Mouse (Mus musculus) embryonic facial prominence, embryonic 11.5 days (tissue): Measurements from ENCODE around the gene Tmem150a. TPM values are rescaled to one million over a fixed set of nuclear protein-coding genes. Genes with fewer than 3 reads are reported as not detected.
A peak's percentile ranks its signal among the peaks of the same experiment; 100 is the strongest.

ENCODE experiments used
- ATAC-seq: fragments of 200-750 bp; cut with Nextera tagmentation; replicated peaks from 2 replicates; pipeline ENCODE4 v1.8.0; 2017; ENCODE audit warnings: low read depth; ENCODE audit not compliant: insufficient number of reproducible peaks, low FRiP score, low TSS enrichment
- DNase-seq: peaks from one replicate; pipeline ENCODE4 v3.0.0-alpha.2; 2015; ENCODE audit warnings: low spot score
- H3K27ac ChIP-seq: fragments of 300-500 bp; sonication (generic); replicated peaks from 2 replicates; pipeline ENCODE4 v1.5.1; 2014; ENCODE audit warnings: mild to moderate bottlenecking, low read depth, low read length, control low read depth
- H3K27me3 ChIP-seq: fragments of 300-500 bp; sonication (generic); 2 replicates; pipeline ENCODE4 v1.6.1; 2014; ENCODE audit warnings: mild to moderate bottlenecking, low read length, moderate library complexity, mixed read lengths; ENCODE audit not compliant: control insufficient read depth, insufficient read depth
- H3K36me3 ChIP-seq: fragments of 300-500 bp; sonication (generic); replicated peaks from 2 replicates; pipeline ENCODE4 v1.6.1; 2014; ENCODE audit warnings: low read depth, mild to moderate bottlenecking, low read length, moderate library complexity, mixed read lengths; ENCODE audit not compliant: control insufficient read depth, insufficient read depth
- H3K4me1 ChIP-seq: fragments of 300-500 bp; sonication (generic); 2 replicates; pipeline ENCODE4 v1.6.1; 2014; ENCODE audit warnings: low read length, mixed read lengths; ENCODE audit not compliant: control insufficient read depth, insufficient read depth
- H3K4me2 ChIP-seq: fragments of 300-500 bp; sonication (generic); 2 replicates; pipeline ENCODE4 v1.6.1; 2014; ENCODE audit warnings: low read depth, mild to moderate bottlenecking, control low read depth, low read length, moderate library complexity
- H3K4me3 ChIP-seq: fragments of 300-500 bp; sonication (generic); 2 replicates; pipeline ENCODE4 v1.5.1; 2014; ENCODE audit warnings: low read depth, low read length, control low read depth
- H3K9ac ChIP-seq: fragments of 300-500 bp; sonication (generic); replicated peaks from 2 replicates; pipeline ENCODE4 v1.6.1; 2014; ENCODE audit warnings: mild to moderate bottlenecking, control low read depth, low read length
- H3K9me3 ChIP-seq: fragments of 300-500 bp; sonication (generic); replicated peaks from 2 replicates; pipeline ENCODE4 v1.6.1; 2016; ENCODE audit warnings: mild to moderate bottlenecking, low read length, inconsistent platforms, mixed read lengths; ENCODE audit not compliant: control insufficient read depth
- WGBS: fragments of 180-500 bp; shearing (Covaris S2); extraction: QIAGEN DNeasy Blood & Tissue Kit; methylation state at CpG from one replicate; pipeline ENCODE4 v1.1.7; 2014; 5-methylcytosine and 5-hydroxymethylcytosine counted together
- polyA plus RNA-seq: library from polyadenylated mRNA; unstranded; fragments of >200 nt; fragmentation: Nextera tagmentation; extraction: Ambion mirVana; gene quantifications from 2 replicates; pipeline ENCODE4 v1.2.1, GENCODE M21; 2014

The Tmem150a gene
- polyA plus RNA-seq, 1 experiment from 2014 or later = 7.9 TPM

DNA sequence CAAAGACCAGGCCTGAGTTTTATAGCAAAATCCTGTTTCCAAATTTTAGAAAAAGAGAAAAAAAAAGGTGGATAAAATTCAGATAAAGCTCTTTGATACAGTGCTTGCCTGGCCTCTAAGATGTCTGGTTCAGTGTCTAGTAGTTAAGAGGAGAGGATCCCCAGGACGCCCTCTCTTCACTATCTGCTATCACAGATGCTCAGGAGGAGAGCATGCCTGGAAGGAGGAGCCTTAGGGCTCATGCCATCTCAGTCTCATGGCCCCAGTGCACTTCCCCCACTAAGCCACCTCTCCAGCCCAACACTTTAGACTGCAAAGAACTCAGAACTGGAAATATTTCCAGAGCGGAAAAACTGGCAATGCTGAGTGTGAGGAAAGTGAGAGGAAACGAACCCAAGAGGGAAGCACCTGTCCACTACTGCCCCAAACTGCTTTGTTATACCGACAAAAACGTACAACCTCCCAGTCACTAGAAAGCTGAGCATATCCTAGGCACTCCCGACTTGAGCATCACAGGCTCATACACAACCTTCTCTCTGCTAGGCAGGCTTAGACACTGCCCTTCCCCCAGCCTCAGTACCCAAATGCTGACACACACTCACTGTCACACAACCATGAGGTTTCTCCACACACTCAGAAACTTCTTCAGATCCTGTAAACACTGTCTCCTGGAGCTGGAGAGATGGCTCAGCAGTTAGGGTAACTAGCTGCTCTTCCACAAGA, 31.3 kb upstream of the Tmem150a start:
- DNase-seq (no peak), ATAC-seq (no peak)
- Histone ChIP-seq H3K9ac (no peak overlapping the region), H3K27ac (no peak overlapping the region), H3K4me2 (no peak overlapping the region), H3K9me3 (no peaks in the 10 kb centered on the region), H3K27me3 (no peaks in the 10 kb centered on the region), H3K4me3 (no peak overlapping the region), H3K4me1 (no peaks in the 10 kb centered on the region), H3K36me3 (peaks cover 18% of the 10 kb centered on the region)
- WGBS = 87% methylated on average over 6 of the region's 6 CpGs

DNA sequence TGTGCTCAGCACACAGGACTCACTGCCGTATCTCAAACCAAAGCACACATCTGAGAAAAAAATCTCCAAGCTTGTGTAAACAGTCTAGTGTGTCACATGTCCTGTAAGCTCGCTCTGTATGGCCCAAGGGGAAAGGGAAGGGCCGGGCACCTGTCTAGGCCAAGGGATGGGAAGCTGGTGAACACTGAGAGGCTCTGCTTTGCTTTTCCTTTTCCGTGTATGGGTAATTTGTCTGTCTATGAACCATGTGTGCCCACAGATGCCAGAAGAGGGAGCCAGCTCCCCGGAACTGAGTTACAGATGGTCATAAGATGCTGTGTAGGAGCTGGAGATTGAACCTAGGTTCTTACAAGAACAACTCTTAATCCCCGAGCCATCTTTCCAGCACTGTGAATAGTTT, 29.0 kb upstream of the Tmem150a start:
- Histone ChIP-seq H3K4me2 (no peak overlapping the region), H3K4me3 (no peak overlapping the region), H3K36me3 (peaks cover 18% of the 10 kb centered on the region), H3K4me1 (no peaks in the 10 kb centered on the region), H3K9me3 (no peaks in the 10 kb centered on the region), H3K27me3 (no peaks in the 10 kb centered on the region), H3K27ac (no peak overlapping the region), H3K9ac (no peak overlapping the region)
- DNase-seq (peak; percentile 27), ATAC-seq (no peak)
- 76% methylated on average over 6 of the region's 6 CpGs for WGBS

GRCm38 (mm10) chr6:72329019-72329418, 26.2 kb upstream of the Tmem150a start:
- Histone ChIP-seq H3K9me3 (no peaks in the 10 kb centered on the region), H3K4me3 (no peak overlapping the region), H3K27ac (no peak overlapping the region), H3K36me3 (peaks cover 15% of the 10 kb centered on the region), H3K9ac (no peak overlapping the region), H3K27me3 (no peaks in the 10 kb centered on the region), H3K4me1 (no peaks in the 10 kb centered on the region), H3K4me2 (no peak overlapping the region)
- DNase-seq = no peak
- ATAC-seq = no peak
- 91% methylated on average over 5 of the region's 5 CpGs for WGBS

DNA sequence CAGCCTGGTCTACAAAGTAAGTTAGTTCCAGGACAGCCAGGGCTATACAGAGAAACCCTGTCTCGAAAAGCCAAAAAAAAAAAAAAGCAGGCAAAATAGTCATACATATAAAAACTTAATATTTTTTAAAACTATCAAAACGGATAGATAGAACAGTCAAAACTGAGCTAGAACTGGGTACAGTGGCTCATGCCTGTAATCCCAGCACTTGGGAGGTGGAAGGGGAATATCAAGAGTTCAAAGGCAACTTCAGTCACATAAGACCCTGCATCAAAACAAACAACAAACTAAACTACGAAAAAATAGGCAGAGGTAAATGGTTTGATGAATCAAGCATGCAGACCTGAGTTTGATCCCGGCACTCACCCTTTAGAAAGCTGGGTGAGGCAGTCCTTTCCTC, 25.1 kb upstream of the Tmem150a start:
- Histone ChIP-seq H3K36me3 (peaks cover 11% of the 10 kb centered on the region), H3K9me3 (no peaks in the 10 kb centered on the region), H3K4me2 (no peak overlapping the region), H3K27me3 (no peaks in the 10 kb centered on the region), H3K4me1 (no peaks in the 10 kb centered on the region), H3K4me3 (no peak overlapping the region), H3K27ac (no peak overlapping the region), H3K9ac (no peak overlapping the region)
- WGBS = 94% methylated on average over 4 of the region's 4 CpGs
- ATAC-seq (no peak), DNase-seq (no peak)

GRCm38 (mm10) chr6:72333111-72333510, 22.1 kb upstream of the Tmem150a start:
- no peaks in the 10 kb centered on the region for H3K27me3 ChIP-seq
- H3K4me2 ChIP-seq = no peak overlapping the region
- H3K27ac ChIP-seq = no peak overlapping the region
- WGBS = 60% methylated on average over 5 of the region's 5 CpGs
- no peaks in the 10 kb centered on the region for H3K4me1 ChIP-seq
- DNase-seq = no peak
- ATAC-seq = no peak
- no peak overlapping the region for H3K9ac ChIP-seq
- H3K4me3 ChIP-seq = no peak overlapping the region
- H3K36me3 ChIP-seq = peaks cover 10% of the 10 kb centered on the region
- H3K9me3 ChIP-seq = no peaks in the 10 kb centered on the region

GRCm38 (mm10) chr6:72340481-72340880, 14.8 kb upstream of the Tmem150a start:
- H3K36me3 ChIP-seq = peaks cover 5% of the 10 kb centered on the region
- WGBS = 38% methylated on average over 2 of the region's 2 CpGs

DNA sequence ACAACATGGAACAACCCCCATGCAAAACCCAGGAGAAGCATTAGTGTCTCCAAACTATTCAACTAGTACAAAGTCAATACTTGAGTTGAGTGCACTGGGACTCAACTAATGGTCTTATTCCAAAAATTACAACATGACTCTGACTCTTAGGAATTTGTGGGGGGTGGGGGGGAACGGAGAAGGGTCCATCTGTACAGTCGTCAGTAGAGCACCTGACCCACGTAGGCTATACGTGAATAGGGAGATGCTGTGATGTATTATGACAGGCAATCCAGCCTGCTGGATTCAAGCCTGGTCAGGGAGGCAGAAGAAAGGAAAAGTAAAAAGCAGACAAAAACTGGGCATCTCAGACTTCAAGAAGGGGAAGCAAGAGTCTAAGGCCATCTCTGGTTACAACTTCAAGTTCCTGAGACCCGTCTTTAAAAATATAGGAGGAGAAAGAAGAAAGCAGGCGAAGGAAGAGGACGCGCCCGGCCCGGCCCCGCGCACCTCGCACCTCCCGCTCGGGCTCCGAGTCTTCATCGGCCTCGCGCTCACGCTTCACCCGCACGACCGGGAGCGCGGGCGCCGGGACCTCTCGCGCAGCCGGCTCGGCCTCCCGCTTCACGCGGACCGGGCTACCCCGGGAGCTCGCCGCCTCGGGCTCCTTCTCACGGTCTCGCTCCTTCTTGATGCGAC, 10.7 kb upstream of the Tmem150a start:
- H3K4me1 ChIP-seq = peaks cover 6% of the 10 kb centered on the region; the same call in 1 of the 2 replicates
- no peaks in the 10 kb centered on the region for H3K27me3 ChIP-seq
- H3K27ac ChIP-seq = 0 out of 2 replicates have a peak overlapping the region, but pooled peaks have one; percentile 32
- H3K9me3 ChIP-seq = no peaks in the 10 kb centered on the region
- WGBS = under 1% methylated on average over 42 of the region's 42 CpGs
- no peak for DNase-seq
- ATAC-seq = no peak
- peak overlapping the region; percentile 72 for H3K4me2 ChIP-seq
- H3K9ac ChIP-seq = peak overlapping the region; percentile 80
- peak overlapping the region; percentile 80 for H3K4me3 ChIP-seq
- H3K36me3 ChIP-seq = no peaks in the 10 kb centered on the region

More at GRCm38 (mm10) chr6:72340481-72340880, 14.8 kb upstream of the Tmem150a start:
- H3K4me3 ChIP-seq = no peak overlapping the region
- no peak overlapping the region for H3K4me2 ChIP-seq
- ATAC-seq (no peak), DNase-seq (no peak)
- H3K9me3 ChIP-seq = no peaks in the 10 kb centered on the region
- H3K27me3 ChIP-seq = no peaks in the 10 kb centered on the region
- no peaks in the 10 kb centered on the region for H3K4me1 ChIP-seq
- H3K27ac ChIP-seq = no peak overlapping the region
- H3K9ac ChIP-seq = no peak overlapping the region

- Histone ChIP-seq H3K4me1 (peaks cover 6% of the 10 kb centered on the region; the same call in 1 of the 2 replicates), H3K9me3 (no peaks in the 10 kb centered on the region), H3K36me3 (no peaks in the 10 kb centered on the region), H3K27me3 (no peaks in the 10 kb centered on the region), H3K9ac (peak within 1 kb of the TSS; percentile 80), H3K27ac (0 out of 2 replicates have a peak within 1 kb of the TSS, but pooled peaks have one; percentile 32), H3K4me3 (peak within 1 kb of the TSS; percentile 80), H3K4me2 (peak within 1 kb of the TSS; percentile 72)
- under 1% methylated on average over 30 of the region's 30 CpGs for WGBS
- ATAC-seq (peak; percentile 56; the same call in 1 of the 2 replicates), DNase-seq (peak; percentile 97)
Observed at GRCm38 (mm10) chr6:72345074-72345567, 10.1 kb upstream of the Tmem150a start, which contains the start of gene Usp39. Gene Usp39, minus strand, starts transcription at chr6:72345184.
